Mouse (Mus musculus): ENCODE results near the gene Syne4. TPM values are rescaled to one million over a fixed set of nuclear protein-coding genes. Genes with fewer than 3 reads are reported as not detected.

Syne4 gene
- polyA plus RNA-seq, 1 experiment from 2014 or later, result 11.7 TPM

DNA sequence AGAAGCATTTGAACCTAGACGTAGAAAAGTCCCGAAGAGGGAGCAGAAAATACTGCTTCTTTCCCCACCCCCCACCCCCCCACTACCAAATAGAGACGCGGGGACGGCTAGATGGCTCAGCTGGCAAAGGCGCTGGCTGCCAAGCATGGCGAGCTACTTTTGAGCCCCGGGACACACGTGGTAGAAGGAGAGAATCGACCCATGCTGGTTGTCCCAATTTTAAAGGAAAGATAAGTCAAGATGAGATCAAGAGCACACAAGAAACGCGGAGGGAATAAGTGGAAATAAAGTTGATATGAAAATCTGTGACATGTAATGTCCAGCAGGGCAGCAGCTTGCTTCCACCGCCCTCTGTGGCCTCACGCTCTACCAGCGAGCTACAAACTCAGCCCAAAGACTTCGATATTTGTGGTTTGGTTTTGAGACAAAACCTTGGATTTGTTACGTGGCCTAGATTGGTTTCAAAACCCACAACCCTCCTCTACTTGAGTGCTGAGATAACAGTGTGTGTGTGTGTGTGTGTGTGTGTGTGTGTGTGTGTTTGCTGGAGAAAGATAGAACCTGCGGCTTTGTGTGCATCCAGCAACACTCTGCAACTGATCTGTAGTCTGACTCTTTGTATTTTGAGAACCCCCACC lies 18.1 kb downstream of the Syne4 start:
- H3K4me3 ChIP-seq (replicated peaks; ENCODE audit: low read length), result no peak overlapping the region
- H3K27ac ChIP-seq (ENCODE audit: low read length), result no peak overlapping the region
- no peaks in the 10 kb centered on the region for H3K9me3 ChIP-seq (ENCODE audit: control insufficient read depth, low read length)
- no peaks in the 10 kb centered on the region for H3K27me3 ChIP-seq (replicated peaks; ENCODE audit: control insufficient read depth, insufficient read depth, low read length)
- peaks cover 25% of the 10 kb centered on the region for H3K4me1 ChIP-seq (replicated peaks; ENCODE audit: control insufficient read depth, insufficient read depth, low read length)
- 58% methylated on average over 18 of the region's 18 CpGs for WGBS
- H3K4me2 ChIP-seq (ENCODE audit: low read length), result no peak overlapping the region; the same call in 1 of the 2 replicates
- H3K36me3 ChIP-seq (ENCODE audit: control insufficient read depth, insufficient read depth), result no peaks in the 10 kb centered on the region
- ATAC-seq, result no peak
- no peak overlapping the region for H3K9ac ChIP-seq (replicated peaks; ENCODE audit: low read depth, low read length)

DNA sequence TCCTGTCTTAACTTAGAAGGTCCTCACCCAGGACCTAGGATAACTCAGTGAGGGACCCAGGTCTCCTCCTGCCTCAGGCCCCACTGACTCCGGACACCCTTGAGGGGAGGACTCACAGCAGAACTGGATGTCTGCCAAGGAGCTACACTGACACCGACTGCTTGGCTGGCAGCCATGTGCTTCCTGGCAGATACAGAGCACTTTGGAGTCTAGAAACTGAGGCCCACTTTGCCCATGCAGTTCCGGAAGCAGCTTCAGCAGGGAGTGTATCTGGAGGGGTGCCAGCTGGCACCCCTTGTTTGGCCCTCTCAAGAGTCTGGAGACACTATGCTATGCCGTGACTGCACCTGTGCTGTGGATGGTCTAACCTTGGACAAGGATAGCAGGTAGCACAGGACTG lies 18.8 kb downstream of the Syne4 start:
- no peaks in the 10 kb centered on the region for H3K36me3 ChIP-seq (ENCODE audit: control insufficient read depth, insufficient read depth)
- H3K9ac ChIP-seq (replicated peaks; ENCODE audit: low read depth, low read length), result 0 out of 2 replicates have a peak overlapping the region, but pooled peaks have one; percentile 9
- H3K4me3 ChIP-seq (replicated peaks; ENCODE audit: low read length), result no peak overlapping the region
- 12% methylated on average over 4 of the region's 4 CpGs for WGBS
- H3K4me1 ChIP-seq (replicated peaks; ENCODE audit: control insufficient read depth, insufficient read depth, low read length), result peaks cover 25% of the 10 kb centered on the region
- H3K4me2 ChIP-seq (ENCODE audit: low read length), result no peak overlapping the region
- no peaks in the 10 kb centered on the region for H3K27me3 ChIP-seq (replicated peaks; ENCODE audit: control insufficient read depth, insufficient read depth, low read length)
- peak overlapping the region; percentile 50 for H3K27ac ChIP-seq (ENCODE audit: low read length)
- H3K9me3 ChIP-seq (ENCODE audit: control insufficient read depth, low read length), result no peaks in the 10 kb centered on the region
- peak; percentile 31; the same call in 1 of the 2 replicates for ATAC-seq

DNA sequence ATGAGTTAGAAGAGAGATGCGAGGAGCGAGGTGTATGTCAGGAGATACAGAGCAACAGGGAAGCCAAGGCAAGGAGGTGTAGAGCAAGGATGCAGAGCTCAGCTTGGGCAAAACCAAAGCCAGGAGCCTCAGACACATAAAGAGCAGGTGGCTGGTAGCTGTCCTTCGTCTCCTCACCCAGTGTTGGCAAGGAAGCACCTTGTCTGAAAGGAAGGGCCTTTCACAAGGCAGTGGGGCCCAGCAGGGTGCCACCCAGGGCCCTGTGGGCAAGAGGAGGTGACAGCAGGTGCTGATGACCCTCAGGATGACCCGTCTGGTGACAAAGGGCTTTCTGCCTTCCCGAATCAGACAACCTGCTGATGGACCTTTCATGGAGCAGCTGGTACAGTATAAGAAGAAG lies 20.0 kb downstream of the Syne4 start:
- Histone ChIP-seq H3K4me1 (replicated peaks; ENCODE audit: control insufficient read depth, insufficient read depth, low read length) (peaks cover 27% of the 10 kb centered on the region), H3K4me2 (ENCODE audit: low read length) (no peak overlapping the region), H3K27me3 (replicated peaks; ENCODE audit: control insufficient read depth, insufficient read depth, low read length) (no peaks in the 10 kb centered on the region), H3K9ac (replicated peaks; ENCODE audit: low read depth, low read length) (no peak overlapping the region), H3K36me3 (ENCODE audit: control insufficient read depth, insufficient read depth) (no peaks in the 10 kb centered on the region), H3K4me3 (replicated peaks; ENCODE audit: low read length) (no peak overlapping the region), H3K27ac (ENCODE audit: low read length) (no peak overlapping the region), H3K9me3 (ENCODE audit: control insufficient read depth, low read length) (no peaks in the 10 kb centered on the region)
- no peak for ATAC-seq
- WGBS, result 58% methylated on average over 5 of the region's 5 CpGs

DNA sequence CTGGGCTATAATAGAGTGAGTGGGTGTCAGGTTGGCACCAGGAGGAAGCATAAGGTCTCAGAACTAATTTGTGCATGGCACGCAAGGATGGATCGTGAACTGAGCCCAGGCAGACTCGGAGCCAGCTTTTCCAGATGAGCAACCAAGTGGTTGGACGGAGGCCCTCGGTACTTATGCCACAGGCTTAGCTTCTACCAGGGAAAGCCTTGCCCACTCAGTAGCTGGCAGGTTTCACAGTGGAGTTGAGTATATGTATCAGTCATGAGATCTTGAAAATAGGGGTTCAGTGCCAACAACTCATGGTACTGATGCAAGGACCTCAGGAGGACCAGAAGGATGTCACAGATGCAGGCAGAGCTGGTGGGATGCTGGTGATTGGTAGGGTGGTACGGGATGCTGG lies 21.1 kb downstream of the Syne4 start:
- H3K27ac ChIP-seq (ENCODE audit: low read length), result 0 out of 2 replicates have a peak overlapping the region, but pooled peaks have one; percentile 6
- no peak overlapping the region for H3K4me2 ChIP-seq (ENCODE audit: low read length)
- no peaks in the 10 kb centered on the region for H3K36me3 ChIP-seq (ENCODE audit: control insufficient read depth, insufficient read depth)
- no peaks in the 10 kb centered on the region for H3K27me3 ChIP-seq (replicated peaks; ENCODE audit: control insufficient read depth, insufficient read depth, low read length)
- WGBS, result 61% methylated on average over 6 of the region's 6 CpGs
- no peak overlapping the region for H3K4me3 ChIP-seq (replicated peaks; ENCODE audit: low read length)
- no peaks in the 10 kb centered on the region for H3K9me3 ChIP-seq (ENCODE audit: control insufficient read depth, low read length)
- H3K4me1 ChIP-seq (replicated peaks; ENCODE audit: control insufficient read depth, insufficient read depth, low read length), result peaks cover 27% of the 10 kb centered on the region
- ATAC-seq, result peak; percentile 10
- H3K9ac ChIP-seq (replicated peaks; ENCODE audit: low read depth, low read length), result no peak overlapping the region

DNA sequence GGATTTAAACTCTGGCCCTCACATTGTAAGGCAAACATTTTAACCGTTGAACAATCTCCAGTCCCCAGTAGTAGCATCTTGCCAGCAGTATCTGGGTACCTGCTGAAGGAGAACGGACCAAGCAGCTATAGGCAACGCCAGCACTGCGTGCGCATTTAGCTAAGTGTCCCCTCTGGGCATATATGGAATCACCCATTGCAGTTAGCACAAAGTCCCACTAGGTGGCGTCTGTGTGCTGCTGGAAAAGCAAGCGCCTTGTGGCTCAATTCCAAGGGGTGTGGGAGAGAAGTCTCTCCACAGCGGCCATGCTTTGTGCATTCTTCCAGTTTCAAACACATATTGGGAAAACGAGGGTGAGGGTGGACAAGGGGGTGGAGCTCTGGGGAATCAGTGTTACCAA lies 21.8 kb downstream of the Syne4 start:
- Histone ChIP-seq H3K4me3 (replicated peaks; ENCODE audit: low read length) (no peak overlapping the region), H3K9ac (replicated peaks; ENCODE audit: low read depth, low read length) (no peak overlapping the region), H3K9me3 (ENCODE audit: control insufficient read depth, low read length) (no peaks in the 10 kb centered on the region), H3K4me1 (replicated peaks; ENCODE audit: control insufficient read depth, insufficient read depth, low read length) (peaks cover 32% of the 10 kb centered on the region), H3K4me2 (ENCODE audit: low read length) (no peak overlapping the region), H3K27ac (ENCODE audit: low read length) (no peak overlapping the region), H3K36me3 (ENCODE audit: control insufficient read depth, insufficient read depth) (no peaks in the 10 kb centered on the region), H3K27me3 (replicated peaks; ENCODE audit: control insufficient read depth, insufficient read depth, low read length) (no peaks in the 10 kb centered on the region)
- ATAC-seq, result peak; percentile 39
- WGBS, result 3% methylated on average over 9 of the region's 9 CpGs

DNA sequence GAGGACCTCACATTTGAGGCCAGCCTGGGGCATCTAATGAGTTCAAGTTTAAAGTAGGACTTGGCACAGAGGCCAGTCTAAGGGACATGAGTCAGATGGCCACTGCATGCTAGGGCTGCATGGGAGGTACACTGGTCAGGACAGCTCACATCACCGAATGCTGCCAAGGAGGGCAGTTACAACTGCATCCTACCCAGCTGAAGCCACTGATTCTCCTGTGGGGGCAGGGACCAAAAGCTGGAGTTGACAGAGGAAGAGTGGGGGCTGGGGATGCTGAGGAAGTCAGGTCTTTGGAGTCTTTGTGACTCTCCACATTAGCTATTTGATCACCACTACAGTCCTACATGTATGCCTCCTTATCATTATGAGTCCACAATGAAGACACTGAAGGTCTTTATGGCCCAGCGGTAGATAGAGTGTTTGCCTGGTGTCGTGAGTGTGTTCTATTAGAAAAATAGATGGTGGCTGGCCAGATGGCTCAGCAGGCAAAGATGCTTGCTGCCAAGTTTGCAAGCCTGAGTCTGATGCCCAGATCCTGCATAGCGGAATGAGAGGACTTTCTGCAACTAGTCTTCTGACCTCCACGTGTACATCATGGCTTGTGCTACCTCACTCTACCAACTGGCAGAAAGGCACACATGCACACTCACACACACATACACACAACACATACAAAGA lies 25.0 kb downstream of the Syne4 start:
- Histone ChIP-seq H3K9ac (replicated peaks; ENCODE audit: low read depth, low read length) (no peak overlapping the region), H3K9me3 (ENCODE audit: control insufficient read depth, low read length) (no peaks in the 10 kb centered on the region), H3K27me3 (replicated peaks; ENCODE audit: control insufficient read depth, insufficient read depth, low read length) (peaks cover 3% of the 10 kb centered on the region; the same call in 1 of the 2 replicates), H3K4me3 (replicated peaks; ENCODE audit: low read length) (no peak overlapping the region), H3K36me3 (ENCODE audit: control insufficient read depth, insufficient read depth) (no peaks in the 10 kb centered on the region), H3K4me2 (ENCODE audit: low read length) (no peak overlapping the region), H3K27ac (ENCODE audit: low read length) (no peak overlapping the region), H3K4me1 (replicated peaks; ENCODE audit: control insufficient read depth, insufficient read depth, low read length) (peaks cover 14% of the 10 kb centered on the region)
- WGBS, result 57% methylated on average over 5 of the region's 5 CpGs
- ATAC-seq, result no peak

DNA sequence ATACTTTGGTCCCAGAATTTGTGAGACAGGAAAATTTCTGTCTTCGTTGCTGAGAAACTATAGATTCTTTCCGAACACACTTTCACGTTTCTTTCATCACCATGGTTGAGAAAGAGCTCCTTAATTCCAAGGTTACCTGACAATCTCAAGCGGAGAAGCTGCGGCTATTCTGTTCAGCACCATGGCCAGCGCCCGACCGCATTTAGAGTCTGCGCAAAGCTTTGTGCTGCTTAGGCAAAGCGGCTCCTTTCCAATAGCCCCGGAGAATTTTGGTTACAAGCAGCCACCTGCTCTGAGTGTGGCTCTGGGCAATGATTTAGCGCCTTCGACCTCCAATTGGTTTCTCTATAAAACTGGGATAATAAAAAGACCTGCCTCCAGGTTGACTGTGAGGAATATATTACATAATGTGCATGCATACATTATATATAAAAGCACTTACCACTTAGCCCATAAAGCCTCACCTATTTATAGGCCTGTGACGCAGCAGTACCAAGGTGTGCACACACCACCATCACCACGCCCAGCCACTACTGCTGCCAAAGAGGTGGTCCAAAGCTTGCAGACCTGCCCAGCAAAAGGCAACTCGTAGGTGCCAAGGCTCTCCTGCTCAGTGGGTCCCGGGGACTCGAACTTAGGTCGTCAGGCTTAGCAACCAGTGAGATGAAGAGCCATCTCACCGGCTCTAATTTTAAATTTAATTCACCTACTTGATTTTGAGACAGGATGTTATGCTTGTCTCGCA lies 32.2 kb downstream of the Syne4 start:
- WGBS, result 28% methylated on average over 21 of the region's 21 CpGs
- ATAC-seq, result no peak
- no peaks in the 10 kb centered on the region for H3K36me3 ChIP-seq (ENCODE audit: control insufficient read depth, insufficient read depth)
- H3K9ac ChIP-seq (replicated peaks; ENCODE audit: low read depth, low read length), result no peak overlapping the region
- H3K4me2 ChIP-seq (ENCODE audit: low read length), result no peak overlapping the region
- H3K9me3 ChIP-seq (ENCODE audit: control insufficient read depth, low read length), result no peaks in the 10 kb centered on the region
- H3K27ac ChIP-seq (ENCODE audit: low read length), result no peak overlapping the region
- peaks cover 21% of the 10 kb centered on the region for H3K27me3 ChIP-seq (replicated peaks; ENCODE audit: control insufficient read depth, insufficient read depth, low read length)
- 0 out of 2 replicates have a peak, but pooled peaks cover 2% of the 10 kb centered on the region for H3K4me1 ChIP-seq (replicated peaks; ENCODE audit: control insufficient read depth, insufficient read depth, low read length)
- no peak overlapping the region for H3K4me3 ChIP-seq (replicated peaks; ENCODE audit: low read length)

DNA sequence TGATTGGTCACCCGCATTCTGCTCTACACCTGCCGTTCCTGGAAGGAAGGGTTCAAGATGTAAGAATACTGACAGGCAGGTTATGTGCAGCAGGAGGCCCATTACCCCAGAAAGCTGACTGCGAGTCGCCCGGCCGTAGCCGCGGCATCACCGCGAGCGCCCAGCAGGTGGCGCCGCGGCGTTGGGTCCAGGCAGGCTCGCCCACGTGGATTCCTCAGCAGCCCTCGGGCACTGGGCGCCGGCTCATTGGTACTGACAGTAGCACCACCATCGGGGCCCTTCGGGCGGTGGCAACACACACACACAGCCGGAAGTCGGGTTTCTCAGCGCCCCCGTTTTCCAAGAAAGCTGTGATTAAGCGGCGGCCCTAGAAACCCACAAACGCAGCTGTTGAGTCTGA lies 33.2 kb downstream of the Syne4 start:
- H3K9me3 ChIP-seq (ENCODE audit: control insufficient read depth, low read length), result no peaks in the 10 kb centered on the region
- peaks cover 18% of the 10 kb centered on the region for H3K27me3 ChIP-seq (replicated peaks; ENCODE audit: control insufficient read depth, insufficient read depth, low read length)
- no peaks in the 10 kb centered on the region for H3K36me3 ChIP-seq (ENCODE audit: control insufficient read depth, insufficient read depth)
- peak overlapping the region; percentile 18; the same call in 1 of the 2 replicates for H3K4me3 ChIP-seq (replicated peaks; ENCODE audit: low read length)
- 0 out of 2 replicates have a peak overlapping the region, but pooled peaks have one; percentile 9 for H3K9ac ChIP-seq (replicated peaks; ENCODE audit: low read depth, low read length)
- no peak overlapping the region for H3K27ac ChIP-seq (ENCODE audit: low read length)
- 2% methylated on average over 30 of the region's 30 CpGs for WGBS
- peak overlapping the region; percentile 42 for H3K4me2 ChIP-seq (ENCODE audit: low read length)
- H3K4me1 ChIP-seq (replicated peaks; ENCODE audit: control insufficient read depth, insufficient read depth, low read length), result 0 out of 2 replicates have a peak, but pooled peaks cover 2% of the 10 kb centered on the region
- peak; percentile 65; the same call in 1 of the 2 replicates for ATAC-seq

DNA sequence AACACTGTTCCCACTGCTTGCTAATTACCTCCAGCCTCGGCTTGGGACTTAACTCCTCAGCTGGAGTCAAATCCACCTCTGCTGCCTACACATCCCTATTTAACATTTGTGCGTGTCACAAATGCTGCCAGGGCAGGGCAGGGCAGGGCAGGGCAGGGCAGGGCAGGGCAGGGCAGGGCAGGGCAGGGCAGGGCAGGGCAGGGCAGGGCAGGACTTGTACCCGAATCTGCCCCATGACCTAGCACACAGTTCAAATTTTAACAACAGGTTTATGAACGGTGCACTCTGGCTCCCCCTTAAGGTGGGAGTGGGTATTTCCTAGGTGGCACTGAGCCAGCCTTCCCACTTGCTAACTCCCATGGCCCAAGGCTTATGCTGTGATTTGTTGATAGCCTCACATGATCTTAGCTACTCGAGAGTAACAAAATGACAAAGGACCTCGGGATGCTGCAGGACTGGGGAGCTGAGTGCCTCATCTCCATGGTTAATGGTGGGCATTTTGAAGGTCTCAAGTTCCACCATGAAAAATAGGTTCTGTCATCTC lies 38.7 kb downstream of the Syne4 start:
- H3K9me3 ChIP-seq (ENCODE audit: control insufficient read depth, low read length), result no peaks in the 10 kb centered on the region
- WGBS, result 15% methylated on average over 6 of the region's 6 CpGs
- no peak overlapping the region for H3K27ac ChIP-seq (ENCODE audit: low read length)
- H3K4me3 ChIP-seq (replicated peaks; ENCODE audit: low read length), result no peak overlapping the region
- peaks cover 6% of the 10 kb centered on the region; the same call in 1 of the 2 replicates for H3K36me3 ChIP-seq (ENCODE audit: control insufficient read depth, insufficient read depth)
- no peak overlapping the region for H3K9ac ChIP-seq (replicated peaks; ENCODE audit: low read depth, low read length)
- H3K4me1 ChIP-seq (replicated peaks; ENCODE audit: control insufficient read depth, insufficient read depth, low read length), result peaks cover 10% of the 10 kb centered on the region; the same call in 1 of the 2 replicates
- H3K27me3 ChIP-seq (replicated peaks; ENCODE audit: control insufficient read depth, insufficient read depth, low read length), result peaks cover 4% of the 10 kb centered on the region; the same call in 1 of the 2 replicates
- ATAC-seq, result peak; percentile 65; the same call in 1 of the 2 replicates
- H3K4me2 ChIP-seq (ENCODE audit: low read length), result no peak overlapping the region
